In the genomic region with DNA sequence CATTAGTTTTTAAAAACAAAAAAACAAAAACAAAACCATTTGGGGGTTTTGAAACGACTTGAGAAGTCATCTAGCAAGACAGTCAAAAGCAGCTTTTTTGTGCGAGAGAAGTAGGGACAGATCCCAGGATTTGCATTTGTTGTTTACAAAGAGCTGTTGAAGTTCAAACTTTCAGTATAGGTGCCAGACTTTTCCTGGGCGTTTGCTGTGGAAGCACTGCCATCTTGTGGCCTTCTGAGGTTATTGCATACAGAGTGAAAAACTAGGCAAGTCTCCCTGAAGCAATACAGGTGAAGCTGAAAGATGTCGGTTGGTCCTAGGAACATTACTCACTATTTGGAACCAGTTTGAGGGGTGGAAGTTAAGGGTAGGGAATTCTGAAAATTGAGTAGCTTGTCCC, we compare ENCODE assay signal across 8 mouse cellular contexts.
A peak's percentile ranks its signal among the peaks of the same experiment; 100 is the strongest.
DNase-seq lines count a peak whose midpoint lies in the region; ATAC-seq and TF ChIP-seq lines count a peak whose summit lies in the region.

No protein-coding gene starts in this region.

- whole genome bisulfite sequencing in heart, adult 2 months = 5% methylated on average over 4 of the region's 4 CpGs
- WGBS in heart, embryonic 12.5 days = 11% methylated on average over 4 of the region's 4 CpGs
- WGBS in lung, embryonic 14.5 days = 3% methylated on average over 4 of the region's 4 CpGs

- H3K36me3 ChIP-seq in heart, adult 2 months (ENCODE audit: control insufficient read depth, insufficient read depth, low read length) = no peaks in the 10 kb centered on the region
- H3K36me3 ChIP-seq in heart, embryonic 12.5 days = no peaks in the 10 kb centered on the region
- H3K36me3 ChIP-seq in ES-E14 (ENCODE audit: control insufficient read depth, insufficient read depth, low read length, poor library complexity, severe bottlenecking) = no peaks in the 10 kb centered on the region
- H3K36me3 ChIP-seq in lung, embryonic 14.5 days (ENCODE audit: insufficient read depth) = no peaks in the 10 kb centered on the region

- H3K9ac ChIP-seq in heart, adult 2 months (ENCODE audit: low read depth, low read length) = no peak overlapping the region
- no peak overlapping the region for H3K9ac ChIP-seq in heart, embryonic 12.5 days
- no peak overlapping the region for H3K9ac ChIP-seq in ES-E14 (ENCODE audit: insufficient read depth, low read depth, low read length, poor library complexity, severe bottlenecking)
- H3K9ac ChIP-seq in lung, embryonic 14.5 days = no peak overlapping the region

- H3K79me2 ChIP-seq in heart, adult 2 months (replicated peaks; ENCODE audit: control insufficient read depth, insufficient read depth, low read length) = no peaks in the 10 kb centered on the region

- no peaks in the 10 kb centered on the region for H3K4me1 ChIP-seq in heart, adult 2 months (ENCODE audit: control insufficient read depth, insufficient read depth, low read length)
- H3K4me1 ChIP-seq in heart, embryonic 12.5 days (replicated peaks) = no peaks in the 10 kb centered on the region
- H3K4me1 ChIP-seq in ES-E14 (ENCODE audit: control insufficient read depth in 2 of 2, insufficient read depth in 2 of 2, low read length in 2 of 2, poor library complexity in 1 of 2) = no peaks in the 10 kb centered on the region
- H3K4me1 ChIP-seq in lung, embryonic 14.5 days (ENCODE audit: insufficient read depth) = peaks cover 9% of the 10 kb centered on the region

- H3K4me2 ChIP-seq in heart, embryonic 12.5 days = no peak overlapping the region
- H3K4me2 ChIP-seq in lung, embryonic 14.5 days = no peak overlapping the region

- TF ChIP-seq CTCF in heart, adult 2 months (IDR thresholded peaks at IDR 0.05) = peak; percentile 100
- peak; percentile 92 for TF ChIP-seq CTCF in lung, embryonic 14.5 days (IDR thresholded peaks at IDR 0.05; ENCODE audit: low read depth)

- intact Hi-C loops in heart, adult 2 months (cut with DNase I) = loop anchor here (10.0 kb wide), 2 partner anchors 95 to 335 kb away; no protein-coding TSS in a partner anchor

- DNase-seq in heart, adult 2 months = peak; percentile 30 to 47
- peak; percentile 53 for DNase-seq in ES-E14 (ENCODE audit: low read depth, low spot score)
- DNase-seq in cerebellum, adult 11-12 months = peak; percentile 19
- peak; percentile 50 to 78 for DNase-seq in frontal cortex, postnatal 36 days (ENCODE audit: low spot score in 2 of 2)
- DNase-seq in kidney, postnatal 36 days = peak; percentile 46 to 69
- peak; percentile 89 for DNase-seq in lung, embryonic 14.5 days
- DNase-seq in telencephalon, adult 2 months (ENCODE audit: low read depth, low spot score) = peak; percentile 40

- H3K27me3 ChIP-seq in heart, adult 2 months (ENCODE audit: control insufficient read depth, insufficient read depth, low read length) = no peaks in the 10 kb centered on the region
- 0 out of 2 replicates have a peak, but pooled peaks cover 5% of the 10 kb centered on the region for H3K27me3 ChIP-seq in heart, embryonic 12.5 days (replicated peaks)
- no peaks in the 10 kb centered on the region for H3K27me3 ChIP-seq in lung, embryonic 14.5 days (ENCODE audit: insufficient read depth, low read length)

- no peak overlapping the region for H3K4me3 ChIP-seq in heart, adult 2 months
- H3K4me3 ChIP-seq in heart, embryonic 12.5 days = no peak overlapping the region
- H3K4me3 ChIP-seq in ES-E14 (ENCODE audit: insufficient read depth in 1 of 2, low read depth in 1 of 2, low read length in 2 of 2, poor library complexity in 1 of 2, severe bottlenecking in 1 of 2) = no peak overlapping the region
- no peak overlapping the region for H3K4me3 ChIP-seq in lung, embryonic 14.5 days (ENCODE audit: low read depth, low read length)

- no peak overlapping the region for H3K27ac ChIP-seq in heart, adult 2 months
- H3K27ac ChIP-seq in heart, embryonic 12.5 days (ENCODE audit: poor library complexity, severe bottlenecking) = no peak overlapping the region
- H3K27ac ChIP-seq in ES-E14 (ENCODE audit: insufficient read depth, low read depth, low read length, poor library complexity, severe bottlenecking) = no peak overlapping the region
- H3K27ac ChIP-seq in lung, embryonic 14.5 days (ENCODE audit: low read depth) = no peak overlapping the region

- no peak for TF ChIP-seq POLR2A in heart, adult 2 months (IDR thresholded peaks at IDR 0.05; ENCODE audit: insufficient read depth, low read depth, low read length)

- TF ChIP-seq EP300 in heart, adult 2 months (IDR thresholded peaks at IDR 0.05; ENCODE audit: insufficient read depth, low read depth, low read length) = peak; percentile 51; the same call in 1 of the 2 replicates

- in situ Hi-C loops in ES-E14 (cut with MboI; ENCODE audit: low sequenced_read_pairs in 2 of 2, unreplicated experiment in 2 of 2) = no loop called here

- no peak for ATAC-seq in heart, embryonic 12.5 days (ENCODE audit: insufficient number of reproducible peaks, low FRiP score)
- peak; percentile 44 for ATAC-seq in lung, embryonic 14.5 days (ENCODE audit: insufficient read depth)

- H3K9me3 ChIP-seq in heart, embryonic 12.5 days (replicated peaks) = peaks cover 5% of the 10 kb centered on the region
- H3K9me3 ChIP-seq in ES-E14 (ENCODE audit: control insufficient read depth, insufficient read depth, low read depth, low read length) = peaks cover 6% of the 10 kb centered on the region; the same call in 1 of the 2 replicates
- H3K9me3 ChIP-seq in lung, embryonic 14.5 days (ENCODE audit: low read depth, low read length) = no peaks in the 10 kb centered on the region; the same call in 1 of the 2 replicates

TF ChIP-seq in ES-E14, 5 proteins besides CTCF, POLR2A, EP300 and RAD21:
- TF ChIP-seq ZNF384 (IDR thresholded peaks at IDR 0.05; ENCODE audit: low read depth, low read length) = no peak
- TF ChIP-seq ZC3H11A (IDR thresholded peaks at IDR 0.05; ENCODE audit: borderline replicate concordance, low read depth, low read length) = peak; percentile 66
TF ChIP-seq in ES-E14: peak in this region for 1.

Comparison
In these comparisons a context has a peak if more than half of its experiments do, and no peak if none do; other contexts are left out.
1. DNase-seq: peak in every context shown above with its lines; median percentile 89 in lung, embryonic 14.5 days; 64 in frontal cortex, postnatal 36 days; 58 in kidney, postnatal 36 days; 53 in ES-E14; 40 in telencephalon, adult 2 months; 38 in heart, adult 2 months; 19 in cerebellum, adult 11-12 months.